ENCODE assay signal across 9 mouse cellular contexts in genomic region chr2:168740496-168740895, GRCm38 (mm10). TPM values are rescaled to one million over a fixed set of nuclear protein-coding genes. Genes with fewer than 3 reads are reported as not detected.
DNase-seq lines count a peak whose midpoint lies in the region; ATAC-seq and TF ChIP-seq lines count a peak whose summit lies in the region.
"Had no signal": no experiment of that assay in that cellular context is flagged by ENCODE, and none has a peak within 500 bp of the region (broad histone marks: within the 10 kb centered on the region; RNA-seq: fewer than 3 reads in every experiment).

No protein-coding gene starts in this region.

- 90% methylated on average over 10 of the region's 10 CpGs for WGBS in forebrain, embryonic 13.5 days
- 88% methylated on average over 10 of the region's 10 CpGs for WGBS in limb, embryonic 11.5 days
- WGBS in neural tube, embryonic 15.5 days: 91% methylated on average over 10 of the region's 10 CpGs
- WGBS in thymus, adult 2 months: 95% methylated on average over 10 of the region's 10 CpGs

- H3K4me3 ChIP-seq in left cerebral cortex, adult 2 months: peak overlapping the region; percentile 83
- H3K4me3 ChIP-seq in forebrain, embryonic 13.5 days: peak overlapping the region; percentile 89
- H3K4me3 ChIP-seq in limb, embryonic 11.5 days (ENCODE audit: low read depth, low read length): no peak overlapping the region
- H3K4me3 ChIP-seq in neural tube, embryonic 15.5 days (replicated peaks): peak overlapping the region; percentile 65
- H3K4me3 ChIP-seq in thymus, adult 2 months (ENCODE audit: control insufficient read depth, insufficient read depth, low read length): no peak overlapping the region

- no peak for TF ChIP-seq POLR2A in thymus, adult 2 months (IDR thresholded peaks at IDR 0.05; ENCODE audit: control insufficient read depth, extremely low read depth, insufficient read depth, low read length, poor library complexity)

- no peak for ATAC-seq in forebrain, embryonic 13.5 days
- ATAC-seq in limb, embryonic 11.5 days (ENCODE audit: insufficient number of reproducible peaks, low FRiP score, low TSS enrichment, low read depth): no peak
- ATAC-seq in neural tube, embryonic 15.5 days (ENCODE audit: low FRiP score): no peak

- H3K4me1 ChIP-seq in forebrain, embryonic 13.5 days: peaks cover 10% of the 10 kb centered on the region
- H3K4me1 ChIP-seq in limb, embryonic 11.5 days (ENCODE audit: control insufficient read depth, insufficient read depth, low read length): no peaks in the 10 kb centered on the region
- H3K4me1 ChIP-seq in neural tube, embryonic 15.5 days: peaks cover 20% of the 10 kb centered on the region
- peaks cover 3% of the 10 kb centered on the region; the same call in 1 of the 2 replicates for H3K4me1 ChIP-seq in thymus, adult 2 months (replicated peaks; ENCODE audit: control insufficient read depth, insufficient read depth, low read length)

- DNase-seq in left cerebral cortex, adult 2 months (ENCODE audit: extremely low spot score in 1 of 2, low spot score in 2 of 2): no peak
- no peak for DNase-seq in left cerebral cortex, adult 18-20 months (ENCODE audit: low spot score in 2 of 2)
- no peak for DNase-seq in limb, embryonic 11.5 days (ENCODE audit: low spot score)
- DNase-seq in frontal cortex, postnatal 14 days (ENCODE audit: low spot score in 2 of 2): no peak
- DNase-seq in thymus, adult 2 months: no peak
- no peak for DNase-seq in adrenal gland, postnatal 14 days

- H3K4me2 ChIP-seq in forebrain, embryonic 13.5 days: peak overlapping the region; percentile 71
- H3K4me2 ChIP-seq in limb, embryonic 11.5 days (ENCODE audit: low read depth, severe bottlenecking): peak overlapping the region; percentile 75; the same call in 1 of the 2 replicates
- peak overlapping the region; percentile 62 for H3K4me2 ChIP-seq in neural tube, embryonic 15.5 days

- H3K9ac ChIP-seq in forebrain, embryonic 13.5 days: peak overlapping the region; percentile 93; the same call in 1 of the 2 replicates
- no peak overlapping the region for H3K9ac ChIP-seq in limb, embryonic 11.5 days (ENCODE audit: low read length)
- 0 out of 2 replicates have a peak overlapping the region, but pooled peaks have one; percentile 82 for H3K9ac ChIP-seq in neural tube, embryonic 15.5 days (replicated peaks)

- H3K27me3 ChIP-seq in forebrain, embryonic 13.5 days: no peaks in the 10 kb centered on the region
- H3K27me3 ChIP-seq in limb, embryonic 11.5 days (ENCODE audit: control insufficient read depth, insufficient read depth, low read length): no peaks in the 10 kb centered on the region
- H3K27me3 ChIP-seq in neural tube, embryonic 15.5 days (replicated peaks): no peaks in the 10 kb centered on the region
- H3K27me3 ChIP-seq in thymus, adult 2 months (ENCODE audit: control insufficient read depth, insufficient read depth, low read length): no peaks in the 10 kb centered on the region
- H3K27me3 ChIP-seq: Patski had no signal

- H3K9me3 ChIP-seq in forebrain, embryonic 13.5 days (replicated peaks): no peaks in the 10 kb centered on the region
- H3K9me3 ChIP-seq in limb, embryonic 11.5 days (ENCODE audit: control insufficient read depth, low read length): no peaks in the 10 kb centered on the region
- no peaks in the 10 kb centered on the region for H3K9me3 ChIP-seq in neural tube, embryonic 15.5 days (replicated peaks)

- intact Hi-C loops in left cerebral cortex, adult 2 months (cut with DNase I): loop anchor here (5.0 kb wide), 2 partner anchors 132 to 273 kb away; no protein-coding TSS in a partner anchor

- TF ChIP-seq CTCF in left cerebral cortex, adult 2 months (IDR thresholded peaks at IDR 0.05): no peak
- no peak for TF ChIP-seq CTCF in thymus, adult 2 months (IDR thresholded peaks at IDR 0.05; ENCODE audit: borderline replicate concordance, control insufficient read depth, extremely low read depth, insufficient read depth, low read length, poor library complexity)

- no peak overlapping the region for H3K27ac ChIP-seq in left cerebral cortex, adult 2 months
- H3K27ac ChIP-seq in forebrain, embryonic 13.5 days: peak overlapping the region; percentile 90; the same call in 1 of the 2 replicates
- no peak overlapping the region for H3K27ac ChIP-seq in limb, embryonic 11.5 days (replicated peaks; ENCODE audit: low read depth, low read length)
- H3K27ac ChIP-seq in neural tube, embryonic 15.5 days (replicated peaks): peak overlapping the region; percentile 97; the same call in 1 of the 2 replicates
- no peak overlapping the region for H3K27ac ChIP-seq in thymus, adult 2 months (ENCODE audit: control insufficient read depth, insufficient read depth, low read length)

- no peaks in the 10 kb centered on the region for H3K36me3 ChIP-seq in forebrain, embryonic 13.5 days (ENCODE audit: poor library complexity, severe bottlenecking)
- H3K36me3 ChIP-seq in limb, embryonic 11.5 days (ENCODE audit: control insufficient read depth, insufficient read depth, low read length): no peaks in the 10 kb centered on the region
- H3K36me3 ChIP-seq in neural tube, embryonic 15.5 days: no peaks in the 10 kb centered on the region; the same call in 1 of the 2 replicates
- no peaks in the 10 kb centered on the region for H3K36me3 ChIP-seq in thymus, adult 2 months (ENCODE audit: control insufficient read depth, insufficient read depth, low read length)

RNA-seq across cellular contexts. Expression of gene Atp9a, which starts 1.7 kb away (rescaled TPM):
- 100 to 1,000 TPM; 406 to 408 TPM for total RNA-seq in left cerebral cortex, adult 2 months (2021)
- total RNA-seq in left cerebral cortex, adult 18-20 months (2021): 100 to 1,000 TPM; 417 to 436 TPM
- 35.2 and 37.1 TPM in 2 replicates for polyA plus RNA-seq in forebrain, embryonic 13.5 days (2015; fragmentation: Nextera tagmentation; extraction: Ambion mirVana)
- 7.0 and 7.5 TPM in 2 replicates for polyA plus RNA-seq in limb, embryonic 11.5 days (2014; fragmentation: Nextera tagmentation; extraction: Ambion mirVana)
- polyA plus RNA-seq in neural tube, embryonic 15.5 days (2015; fragmentation: Nextera tagmentation; extraction: Ambion mirVana): 81.2 and 143 TPM in 2 replicates
- 20.5 and 29.9 TPM in 2 replicates for polyA plus RNA-seq in thymus, adult 2 months (2012; rRNA removed)
- 64.8 and 68.9 TPM in 2 replicates for total RNA-seq in adrenal gland, postnatal 14 days (2021)

RNA-seq across cellular contexts. Expression of gene Sall4, which starts 27.2 kb away (rescaled TPM):
- under 1 TPM; 0.14 to 0.51 TPM for total RNA-seq in left cerebral cortex, adult 2 months (2021)
- under 1 TPM; 0.07 to 0.44 TPM for total RNA-seq in left cerebral cortex, adult 18-20 months (2021)
- 2.3 and 3.2 TPM in 2 replicates for polyA plus RNA-seq in forebrain, embryonic 13.5 days (2015; fragmentation: Nextera tagmentation; extraction: Ambion mirVana)
- polyA plus RNA-seq in limb, embryonic 11.5 days (2014; fragmentation: Nextera tagmentation; extraction: Ambion mirVana): 12.5 and 16.8 TPM in 2 replicates
- polyA plus RNA-seq in neural tube, embryonic 15.5 days (2015; fragmentation: Nextera tagmentation; extraction: Ambion mirVana): 0.49 and 0.72 TPM in 2 replicates
- polyA plus RNA-seq in thymus, adult 2 months (2012; rRNA removed): 0.04 TPM in 1 of 2 replicates, not detected in the other
- total RNA-seq in adrenal gland, postnatal 14 days (2021): not detected in 2 replicates
- polyA plus RNA-seq: Patski had no signal

Comparison
In these comparisons a context has a peak if more than half of its experiments do, and no peak if none do; other contexts are left out.
1. H3K27ac ChIP-seq: peak in forebrain, embryonic 13.5 days (single experiment) and neural tube, embryonic 15.5 days (single experiment); none in left cerebral cortex, adult 2 months (single experiment), limb, embryonic 11.5 days (single experiment) and thymus, adult 2 months (single experiment).
2. H3K4me3 ChIP-seq: peak in left cerebral cortex, adult 2 months (single experiment), forebrain, embryonic 13.5 days (single experiment) and neural tube, embryonic 15.5 days (single experiment); none in limb, embryonic 11.5 days (single experiment) and thymus, adult 2 months (single experiment).
3. Peak in every context shown above with its lines, with median percentiles within 50 percentile points of each other: H3K4me2 ChIP-seq.